Mouse (Mus musculus): Measurements from ENCODE around the gene Supv3l1.
"Not testable (repeated sequence)": the region's sequence is repeated elsewhere in the genome, so short reads cannot be mapped to it uniquely, and the experiment has no call there.

The Supv3l1 gene

GRCm38 (mm10) chr10:62449364-62450279 is at the start of gene Supv3l1, which contains the start of gene 4930507D05Rik:
Gene Supv3l1, minus strand, starts transcription at chr10:62449738.
Gene 4930507D05Rik, plus strand, starts transcription at chr10:62449489.
- DNase-seq (ENCODE audit: low read depth) = peak; percentile 96

- DNase-seq (ENCODE audit: low read depth) = peak; percentile 27
These were observed 42.1 kb upstream of the Supv3l1 start for GRCm38 (mm10) chr10:62491681-62492080.

GRCm38 (mm10) chr10:62488266-62488665 is 38.7 kb upstream of the Supv3l1 start:
- peak; percentile 73 for DNase-seq (ENCODE audit: low read depth)

- peak; percentile 99 for DNase-seq (ENCODE audit: low read depth)
These were observed 37.3 kb upstream of the Supv3l1 start, which contains the start of gene Vps26a for GRCm38 (mm10) chr10:62486618-62487415. Gene Vps26a, minus strand, starts transcription at chr10:62486805.

- DNase-seq (ENCODE audit: low read depth) = peak; percentile 70
These were observed 36.5 kb upstream of the Supv3l1 start for GRCm38 (mm10) chr10:62485878-62486582.

- no peak for DNase-seq (ENCODE audit: low read depth)
These were observed 31.7 kb upstream of the Supv3l1 start for GRCm38 (mm10) chr10:62481108-62481852.

GRCm38 (mm10) chr10:62476980-62477379 is 27.4 kb upstream of the Supv3l1 start:
- no peak for DNase-seq (ENCODE audit: low read depth)

GRCm38 (mm10) chr10:62474944-62475343 is 25.4 kb upstream of the Supv3l1 start:
- DNase-seq (ENCODE audit: low read depth) = no peak

- no peak for DNase-seq (ENCODE audit: low read depth)
These were observed 21.6 kb upstream of the Supv3l1 start for GRCm38 (mm10) chr10:62471105-62471504.

- DNase-seq (ENCODE audit: low read depth) = no peak
These were observed 20.2 kb upstream of the Supv3l1 start for GRCm38 (mm10) chr10:62469736-62470135.

GRCm38 (mm10) chr10:62461321-62461720 is 11.8 kb upstream of the Supv3l1 start:
- no peak for DNase-seq (ENCODE audit: low read depth)

GRCm38 (mm10) chr10:62452001-62452400 is 2.5 kb upstream of the Supv3l1 start:
- DNase-seq (ENCODE audit: low read depth) = not testable (repeated sequence)

- DNase-seq (ENCODE audit: low read depth) = no peak
These were observed 722 bp upstream of the Supv3l1 start for GRCm38 (mm10) chr10:62450280-62450640.

GRCm38 (mm10) chr10:62430427-62430826 is 19.1 kb downstream of the Supv3l1 start:
- no peak for DNase-seq (ENCODE audit: low read depth)

GRCm38 (mm10) chr10:62425081-62425871 is 24.3 kb downstream of the Supv3l1 start:
- DNase-seq (ENCODE audit: low read depth) = no peak

GRCm38 (mm10) chr10:62422255-62422654 is 27.3 kb downstream of the Supv3l1 start, which contains the start of gene Hkdc1:
Gene Hkdc1, minus strand, starts transcription at chr10:62422491.
- no peak for DNase-seq (ENCODE audit: low read depth)

- DNase-seq (ENCODE audit: low read depth) = no peak
These were observed 28.4 kb downstream of the Supv3l1 start for GRCm38 (mm10) chr10:62421127-62421526.

GRCm38 (mm10) chr10:62420399-62420798 is 29.1 kb downstream of the Supv3l1 start:
- no peak for DNase-seq (ENCODE audit: low read depth)

GRCm38 (mm10) chr10:62419422-62419821 is 30.1 kb downstream of the Supv3l1 start:
- DNase-seq (ENCODE audit: low read depth) = no peak

- DNase-seq (ENCODE audit: low read depth) = no peak
These were observed 30.6 kb downstream of the Supv3l1 start for GRCm38 (mm10) chr10:62418831-62419356.

Data from induced T-regulatory cell, adult 2 months (primary cell).